Mouse (Mus musculus) olfactory bulb, adult 2 months (tissue): ENCODE measurements around the gene Pik3r5. TPM values are rescaled to one million over a fixed set of nuclear protein-coding genes. Genes with fewer than 3 reads are reported as not detected.

ENCODE experiments used
- H3K27ac ChIP-seq: fragments of 200-500 bp; 2 replicates; pipeline ENCODE4 v1.5.1; 2012; ENCODE audit warnings: low read depth, low read length; ENCODE audit not compliant: insufficient read depth
- H3K4me1 ChIP-seq: fragments of 200-500 bp; 2 replicates; pipeline ENCODE4 v1.6.1; 2012; ENCODE audit warnings: low read length; ENCODE audit not compliant: control insufficient read depth, insufficient read depth
- H3K4me3 ChIP-seq: fragments of 200-500 bp; 2 replicates; pipeline ENCODE4 v1.5.1; 2012; ENCODE audit warnings: mild to moderate bottlenecking, low read depth, low read length, moderate library complexity; ENCODE audit not compliant: insufficient read depth
- CTCF ChIP-seq: fragments of 200-500 bp; IDR thresholded peaks from 2 replicates; pipeline ENCODE4 v1.5.1; 2012; ENCODE audit warnings: low read depth, mild to moderate bottlenecking, low read length, moderate library complexity; ENCODE audit not compliant: insufficient read depth
- POLR2A ChIP-seq: fragments of 200-500 bp; IDR thresholded peaks from 2 replicates; pipeline ENCODE4 v1.6.1; 2012; ENCODE audit warnings: mild to moderate bottlenecking, low read depth, low read length, moderate library complexity; ENCODE audit not compliant: insufficient read depth
- WGBS: fragments of 180-500 bp; shearing (Covaris S2); methylation state at CpG from one replicate; pipeline ENCODE4 v1.1.7; 2018; 5-methylcytosine and 5-hydroxymethylcytosine counted together
- polyA plus RNA-seq: library from polyadenylated mRNA; stranded (reverse); fragments of >200 nt; gene quantifications from 2 replicates; pipeline ENCODE4 v1.2.4, GENCODE M21; 2012; ENCODE audit warnings: low replicate concordance; ENCODE audit not compliant: missing spikeins, insufficient read depth, insufficient read length

Gene Pik3r5
- polyA plus RNA-seq, 1 experiment, result not detected

GRCm38 (mm10) chr11:68467962-68468612, 36.2 kb downstream of the Pik3r5 start:
- H3K4me1 ChIP-seq, result 0 out of 2 replicates have a peak, but pooled peaks cover 5% of the 10 kb centered on the region
- H3K4me3 ChIP-seq, result no peak overlapping the region
- no peak overlapping the region for H3K27ac ChIP-seq
- WGBS, result 46% methylated on average over 9 of the region's 9 CpGs
- TF ChIP-seq POLR2A (no peak), CTCF (no peak)

- H3K4me3 ChIP-seq, result no peak overlapping the region
Observed at GRCm38 (mm10) chr11:68468886-68469285, 37.0 kb downstream of the Pik3r5 start.

GRCm38 (mm10) chr11:68472162-68472849, 40.4 kb downstream of the Pik3r5 start:
- 79% methylated on average over 5 of the region's 5 CpGs for WGBS
- H3K27ac ChIP-seq, result no peak overlapping the region
- 0 out of 2 replicates have a peak, but pooled peaks cover 5% of the 10 kb centered on the region for H3K4me1 ChIP-seq
- no peak overlapping the region for H3K4me3 ChIP-seq
- no peak for TF ChIP-seq POLR2A
- TF ChIP-seq CTCF, result no peak

More at GRCm38 (mm10) chr11:68468886-68469285, 37.0 kb downstream of the Pik3r5 start:
- Histone ChIP-seq H3K4me1 (0 out of 2 replicates have a peak, but pooled peaks cover 5% of the 10 kb centered on the region), H3K27ac (no peak overlapping the region)
- WGBS, result 88% methylated on average over 4 of the region's 4 CpGs
- no peak for TF ChIP-seq POLR2A
- no peak for TF ChIP-seq CTCF

GRCm38 (mm10) chr11:68474600-68474999, 42.7 kb downstream of the Pik3r5 start:
- no peak overlapping the region for H3K4me3 ChIP-seq
- no peaks in the 10 kb centered on the region for H3K4me1 ChIP-seq
- WGBS, result 85% methylated on average over 6 of the region's 6 CpGs
- no peak for TF ChIP-seq CTCF
- TF ChIP-seq POLR2A, result no peak
- H3K27ac ChIP-seq, result no peak overlapping the region

- 90% methylated on average over 7 of the region's 7 CpGs for WGBS
- no peak for TF ChIP-seq CTCF
- no peak for TF ChIP-seq POLR2A
- Histone ChIP-seq H3K4me3 (no peak overlapping the region), H3K4me1 (no peaks in the 10 kb centered on the region), H3K27ac (no peak overlapping the region)
Observed at GRCm38 (mm10) chr11:68475676-68476075, 43.8 kb downstream of the Pik3r5 start.

- no peak overlapping the region for H3K4me3 ChIP-seq
- no peak overlapping the region for H3K27ac ChIP-seq
- 82% methylated on average over 6 of the region's 6 CpGs for WGBS
- TF ChIP-seq CTCF, result no peak
- no peak for TF ChIP-seq POLR2A
- H3K4me1 ChIP-seq, result no peaks in the 10 kb centered on the region
Observed at GRCm38 (mm10) chr11:68477661-68478060, 45.7 kb downstream of the Pik3r5 start.

GRCm38 (mm10) chr11:68478574-68478981, 46.7 kb downstream of the Pik3r5 start:
- no peak overlapping the region for H3K4me3 ChIP-seq
- no peak for TF ChIP-seq POLR2A
- no peak for TF ChIP-seq CTCF
- no peak overlapping the region for H3K27ac ChIP-seq
- no peaks in the 10 kb centered on the region for H3K4me1 ChIP-seq
- WGBS, result 75% methylated on average over 3 of the region's 3 CpGs

GRCm38 (mm10) chr11:68480660-68481059, 48.7 kb downstream of the Pik3r5 start:
- peaks cover 3% of the 10 kb centered on the region for H3K4me1 ChIP-seq
- 90% methylated on average over 4 of the region's 4 CpGs for WGBS
- TF ChIP-seq POLR2A, result no peak
- no peak overlapping the region for H3K4me3 ChIP-seq
- no peak overlapping the region for H3K27ac ChIP-seq

GRCm38 (mm10) chr11:68482001-68482400, 50.1 kb downstream of the Pik3r5 start:
- Histone ChIP-seq H3K27ac (no peak overlapping the region), H3K4me1 (peaks cover 12% of the 10 kb centered on the region), H3K4me3 (no peak overlapping the region)
- TF ChIP-seq POLR2A (no peak), CTCF (no peak)

GRCm38 (mm10) chr11:68483213-68483612, 51.3 kb downstream of the Pik3r5 start:
- 78% methylated on average over 6 of the region's 6 CpGs for WGBS
- Histone ChIP-seq H3K27ac (no peak overlapping the region), H3K4me1 (peaks cover 12% of the 10 kb centered on the region), H3K4me3 (no peak overlapping the region)
- TF ChIP-seq POLR2A (no peak), CTCF (no peak)
